Mouse (Mus musculus): ENCODE data around the gene Rae1. TPM values are rescaled to one million over a fixed set of nuclear protein-coding genes. Genes with fewer than 3 reads are reported as not detected.

The Rae1 gene
- polyA plus RNA-seq, 1 experiment from 2014 or later: 155 TPM

DNA sequence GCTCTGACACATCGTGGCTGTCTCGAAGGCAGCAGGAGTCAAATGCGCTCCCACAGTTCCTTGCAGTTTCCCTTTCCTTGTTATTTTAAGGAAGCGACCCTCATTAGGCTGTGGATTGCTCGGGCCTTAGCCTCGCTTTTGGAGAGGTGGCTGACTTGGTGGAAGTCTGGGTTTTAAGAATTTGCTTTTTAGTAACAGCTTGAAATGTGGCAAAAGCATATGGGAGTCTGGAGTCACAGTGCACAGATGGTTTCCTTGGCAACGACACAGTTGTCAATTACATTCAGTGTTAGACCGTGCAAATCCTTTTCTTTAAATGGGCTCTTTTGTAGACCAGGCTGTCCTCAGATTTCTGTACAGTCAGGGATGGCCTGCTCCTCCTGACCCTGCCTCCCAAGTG is 1.0 kb downstream of the Rae1 start:
- WGBS: 18% methylated on average over 8 of the region's 8 CpGs

DNA sequence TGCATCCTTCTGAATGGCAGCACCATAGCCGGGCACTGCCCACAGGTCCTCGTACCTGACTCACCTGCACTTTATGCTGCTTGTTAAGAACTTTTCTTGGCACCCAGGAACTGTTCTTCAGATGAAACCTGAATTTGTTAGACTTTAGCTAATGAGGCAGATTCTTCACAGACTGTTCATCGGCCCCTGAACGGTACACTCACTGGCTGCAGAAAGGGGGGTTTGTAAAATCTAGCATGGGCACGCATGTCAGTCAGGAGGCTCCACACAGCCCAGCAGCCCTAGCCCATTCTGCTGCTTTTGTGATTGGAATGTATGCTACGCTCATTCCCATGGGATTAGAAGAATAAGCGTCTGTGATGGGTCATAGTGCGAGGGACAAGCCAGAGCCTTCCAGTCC is 3.8 kb downstream of the Rae1 start:
- H3K9ac ChIP-seq (replicated peaks; ENCODE audit: low read length): no peak overlapping the region
- H3K4me2 ChIP-seq (ENCODE audit: low read depth, low read length): no peak overlapping the region
- no peaks in the 10 kb centered on the region for H3K9me3 ChIP-seq (replicated peaks; ENCODE audit: control insufficient read depth, low read length)
- H3K27ac ChIP-seq (replicated peaks; ENCODE audit: low read depth, low read length): no peak overlapping the region
- peaks cover 5% of the 10 kb centered on the region; the same call in 1 of the 2 replicates for H3K4me1 ChIP-seq (ENCODE audit: control insufficient read depth, insufficient read depth, low read length)
- H3K4me3 ChIP-seq (ENCODE audit: low read depth, low read length): no peak overlapping the region
- H3K27me3 ChIP-seq (ENCODE audit: control insufficient read depth, insufficient read depth, low read length): no peaks in the 10 kb centered on the region
- H3K36me3 ChIP-seq (replicated peaks; ENCODE audit: control insufficient read depth, insufficient read depth, low read depth, low read length): peaks cover 6% of the 10 kb centered on the region
- ATAC-seq (replicated peaks; ENCODE audit: insufficient number of reproducible peaks, low FRiP score, low TSS enrichment, low read depth) (no peak), DNase-seq (ENCODE audit: low spot score) (no peak)
- 92% methylated on average over 8 of the region's 8 CpGs for WGBS

More for the DNA sequence above, 1.0 kb downstream of the Rae1 start:
- DNase-seq (ENCODE audit: low spot score): no peak
- peak overlapping the region; percentile 90 for H3K9ac ChIP-seq (replicated peaks; ENCODE audit: low read length)
- H3K4me1 ChIP-seq (ENCODE audit: control insufficient read depth, insufficient read depth, low read length): peaks cover 5% of the 10 kb centered on the region; the same call in 1 of the 2 replicates
- no peaks in the 10 kb centered on the region for H3K27me3 ChIP-seq (ENCODE audit: control insufficient read depth, insufficient read depth, low read length)
- peak overlapping the region; percentile 78 for H3K4me2 ChIP-seq (ENCODE audit: low read depth, low read length)
- ATAC-seq (replicated peaks; ENCODE audit: insufficient number of reproducible peaks, low FRiP score, low TSS enrichment, low read depth): no peak
- peak overlapping the region; percentile 94 for H3K4me3 ChIP-seq (ENCODE audit: low read depth, low read length)
- H3K36me3 ChIP-seq (replicated peaks; ENCODE audit: control insufficient read depth, insufficient read depth, low read depth, low read length): peaks cover 6% of the 10 kb centered on the region
- no peak overlapping the region for H3K27ac ChIP-seq (replicated peaks; ENCODE audit: low read depth, low read length)
- no peaks in the 10 kb centered on the region for H3K9me3 ChIP-seq (replicated peaks; ENCODE audit: control insufficient read depth, low read length)

DNA sequence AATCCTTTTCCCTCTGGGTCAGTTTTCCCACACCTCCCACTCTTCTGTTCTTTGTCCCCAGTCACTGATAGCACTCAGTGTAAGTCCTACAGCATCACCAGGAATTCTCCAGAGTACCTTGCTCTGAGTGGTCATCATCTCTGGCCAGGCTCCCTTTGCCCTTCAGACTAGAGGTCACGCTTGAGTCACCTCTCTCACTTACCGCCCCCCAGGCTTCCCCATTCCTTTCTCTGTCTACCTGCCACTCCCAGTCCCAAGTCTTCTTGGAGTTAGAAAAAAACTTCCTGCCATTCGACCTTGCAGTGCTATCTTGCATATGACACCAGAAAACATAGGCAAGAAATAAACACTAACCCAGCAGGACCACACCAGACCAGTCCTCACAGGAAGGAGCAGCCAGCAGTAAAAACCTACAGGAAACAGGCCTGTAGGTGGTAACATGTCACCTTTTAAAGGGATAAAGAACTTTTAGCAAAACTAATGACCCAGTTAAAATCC is 10.4 kb downstream of the Rae1 start:
- 78% methylated on average over 3 of the region's 3 CpGs for WGBS

DNA sequence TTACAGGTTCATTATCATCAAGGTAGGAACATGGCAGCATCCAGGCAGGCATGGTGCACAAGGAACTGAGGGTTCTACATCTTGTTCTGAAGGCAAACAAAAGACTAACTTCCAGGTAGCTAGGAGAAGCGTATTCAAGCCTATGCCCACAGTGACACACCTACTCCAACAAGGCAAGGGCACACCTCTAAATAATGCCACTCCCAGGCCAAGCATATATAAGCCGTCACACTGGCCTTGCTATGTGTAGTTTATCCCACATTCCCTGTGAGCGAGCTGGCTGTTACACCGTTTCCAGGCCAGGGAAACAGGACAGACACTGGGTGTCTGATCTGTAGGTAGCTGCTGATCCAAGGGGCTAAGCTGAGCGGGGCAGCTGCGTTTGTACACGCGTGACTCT is 11.5 kb downstream of the Rae1 start:
- no peak for DNase-seq (ENCODE audit: low spot score)

More for the DNA sequence above, 10.4 kb downstream of the Rae1 start:
- H3K4me3 ChIP-seq (ENCODE audit: low read depth, low read length): no peak overlapping the region
- DNase-seq (ENCODE audit: low spot score): no peak
- no peak overlapping the region for H3K4me2 ChIP-seq (ENCODE audit: low read depth, low read length)
- H3K9me3 ChIP-seq (replicated peaks; ENCODE audit: control insufficient read depth, low read length): no peaks in the 10 kb centered on the region
- peaks cover 24% of the 10 kb centered on the region for H3K36me3 ChIP-seq (replicated peaks; ENCODE audit: control insufficient read depth, insufficient read depth, low read depth, low read length)
- H3K9ac ChIP-seq (replicated peaks; ENCODE audit: low read length): no peak overlapping the region
- H3K27me3 ChIP-seq (ENCODE audit: control insufficient read depth, insufficient read depth, low read length): no peaks in the 10 kb centered on the region
- no peaks in the 10 kb centered on the region for H3K4me1 ChIP-seq (ENCODE audit: control insufficient read depth, insufficient read depth, low read length)
- ATAC-seq (replicated peaks; ENCODE audit: insufficient number of reproducible peaks, low FRiP score, low TSS enrichment, low read depth): no peak
- no peak overlapping the region for H3K27ac ChIP-seq (replicated peaks; ENCODE audit: low read depth, low read length)

DNA sequence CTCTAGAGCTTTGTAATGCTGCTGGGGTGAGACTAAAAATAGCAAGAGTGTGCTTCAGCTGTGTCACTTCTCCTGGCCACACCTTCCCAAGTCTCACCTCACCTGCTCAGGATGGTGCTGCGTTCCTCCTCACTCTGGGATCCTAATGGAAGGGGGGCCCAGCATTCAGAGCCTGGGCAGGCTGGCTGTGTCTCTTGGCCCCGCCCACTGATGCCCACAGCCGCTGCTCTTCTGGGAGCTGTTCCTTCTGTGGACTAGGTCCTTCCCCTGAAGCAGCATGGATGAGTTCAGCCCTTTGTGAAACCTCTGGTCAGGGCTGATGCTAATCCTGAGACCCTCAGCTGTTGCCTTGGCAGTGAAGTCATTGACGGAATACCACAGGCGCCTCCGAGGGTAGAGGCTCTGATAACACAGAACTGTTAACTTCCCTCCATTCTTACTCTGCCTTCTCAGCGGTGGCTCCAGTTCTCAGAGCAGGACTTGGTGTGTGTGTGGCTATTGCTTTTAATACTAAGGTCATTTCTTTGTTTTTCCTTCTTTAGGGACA is 14.9 kb downstream of the Rae1 start:
- H3K4me3 ChIP-seq (ENCODE audit: low read depth, low read length): no peak overlapping the region
- H3K27ac ChIP-seq (replicated peaks; ENCODE audit: low read depth, low read length): no peak overlapping the region
- peaks cover 19% of the 10 kb centered on the region for H3K36me3 ChIP-seq (replicated peaks; ENCODE audit: control insufficient read depth, insufficient read depth, low read depth, low read length)
- DNase-seq (ENCODE audit: low spot score): no peak
- no peaks in the 10 kb centered on the region for H3K9me3 ChIP-seq (replicated peaks; ENCODE audit: control insufficient read depth, low read length)
- H3K27me3 ChIP-seq (ENCODE audit: control insufficient read depth, insufficient read depth, low read length): no peaks in the 10 kb centered on the region
- 77% methylated on average over 7 of the region's 7 CpGs for WGBS
- H3K9ac ChIP-seq (replicated peaks; ENCODE audit: low read length): no peak overlapping the region
- ATAC-seq (replicated peaks; ENCODE audit: insufficient number of reproducible peaks, low FRiP score, low TSS enrichment, low read depth): no peak
- H3K4me2 ChIP-seq (ENCODE audit: low read depth, low read length): no peak overlapping the region
- peaks cover 4% of the 10 kb centered on the region for H3K4me1 ChIP-seq (ENCODE audit: control insufficient read depth, insufficient read depth, low read length)

More for the DNA sequence above, 11.5 kb downstream of the Rae1 start:
- Histone ChIP-seq H3K4me2 (ENCODE audit: low read depth, low read length) (no peak overlapping the region), H3K36me3 (replicated peaks; ENCODE audit: control insufficient read depth, insufficient read depth, low read depth, low read length) (peaks cover 24% of the 10 kb centered on the region), H3K9ac (replicated peaks; ENCODE audit: low read length) (no peak overlapping the region), H3K4me3 (ENCODE audit: low read depth, low read length) (no peak overlapping the region), H3K27ac (replicated peaks; ENCODE audit: low read depth, low read length) (no peak overlapping the region), H3K27me3 (ENCODE audit: control insufficient read depth, insufficient read depth, low read length) (no peaks in the 10 kb centered on the region), H3K4me1 (ENCODE audit: control insufficient read depth, insufficient read depth, low read length) (no peaks in the 10 kb centered on the region), H3K9me3 (replicated peaks; ENCODE audit: control insufficient read depth, low read length) (no peaks in the 10 kb centered on the region)
- 95% methylated on average over 8 of the region's 8 CpGs for WGBS
- no peak for ATAC-seq (replicated peaks; ENCODE audit: insufficient number of reproducible peaks, low FRiP score, low TSS enrichment, low read depth)

DNA sequence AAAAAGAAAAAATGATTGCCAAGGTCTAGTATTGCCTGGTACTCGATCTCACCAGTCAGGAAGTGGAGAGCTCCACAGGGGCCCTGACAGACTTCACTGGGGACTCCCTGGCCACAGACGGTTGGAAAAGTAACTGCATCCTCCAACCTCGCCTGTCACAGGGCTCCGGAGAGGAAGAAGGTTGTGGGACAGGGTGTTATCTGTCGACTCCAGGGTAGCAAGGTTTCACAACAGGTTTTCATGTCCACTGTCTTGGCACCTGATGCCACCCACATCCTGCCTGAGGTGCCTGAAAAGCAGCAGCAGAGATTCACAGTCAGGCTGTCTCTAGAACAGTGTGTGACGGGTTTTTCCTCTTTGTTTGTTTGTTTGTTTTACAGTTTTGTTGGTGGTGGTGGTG is 18.0 kb downstream of the Rae1 start:
- Histone ChIP-seq H3K27ac (replicated peaks; ENCODE audit: low read depth, low read length) (no peak overlapping the region), H3K9ac (replicated peaks; ENCODE audit: low read length) (no peak overlapping the region), H3K4me3 (ENCODE audit: low read depth, low read length) (no peak overlapping the region), H3K4me1 (ENCODE audit: control insufficient read depth, insufficient read depth, low read length) (peaks cover 4% of the 10 kb centered on the region), H3K27me3 (ENCODE audit: control insufficient read depth, insufficient read depth, low read length) (peaks cover 8% of the 10 kb centered on the region), H3K4me2 (ENCODE audit: low read depth, low read length) (no peak overlapping the region), H3K36me3 (replicated peaks; ENCODE audit: control insufficient read depth, insufficient read depth, low read depth, low read length) (peaks cover 5% of the 10 kb centered on the region; the same call in 1 of the 2 replicates), H3K9me3 (replicated peaks; ENCODE audit: control insufficient read depth, low read length) (no peaks in the 10 kb centered on the region)
- ATAC-seq (replicated peaks; ENCODE audit: insufficient number of reproducible peaks, low FRiP score, low TSS enrichment, low read depth) (no peak), DNase-seq (ENCODE audit: low spot score) (no peak)
- 44% methylated on average over 6 of the region's 6 CpGs for WGBS

DNA sequence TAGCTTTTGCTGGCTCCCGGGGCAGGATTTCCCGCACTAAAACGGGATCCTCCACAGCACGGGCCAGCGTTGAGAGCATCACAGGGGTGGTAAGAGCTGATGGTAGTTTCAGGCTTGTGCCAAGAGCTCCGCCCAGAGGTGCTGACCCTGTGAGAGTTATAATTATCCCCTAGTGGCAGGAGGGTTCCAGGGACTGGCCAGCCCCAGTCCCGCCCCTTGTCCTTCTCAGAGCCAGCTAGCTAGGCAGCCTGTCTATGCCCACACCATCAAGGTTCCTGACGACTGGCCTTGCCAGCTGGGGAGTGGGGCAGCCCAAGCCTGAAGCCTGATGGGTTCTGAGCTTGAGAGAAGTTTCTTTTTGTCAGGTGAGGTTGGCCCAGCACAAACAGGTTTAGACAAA is 18.7 kb downstream of the Rae1 start:
- DNase-seq (ENCODE audit: low spot score) (peak; percentile 28), ATAC-seq (replicated peaks; ENCODE audit: insufficient number of reproducible peaks, low FRiP score, low TSS enrichment, low read depth) (no peak)
- Histone ChIP-seq H3K4me1 (ENCODE audit: control insufficient read depth, insufficient read depth, low read length) (peaks cover 7% of the 10 kb centered on the region), H3K27me3 (ENCODE audit: control insufficient read depth, insufficient read depth, low read length) (peaks cover 8% of the 10 kb centered on the region), H3K4me2 (ENCODE audit: low read depth, low read length) (no peak overlapping the region), H3K9ac (replicated peaks; ENCODE audit: low read length) (no peak overlapping the region), H3K4me3 (ENCODE audit: low read depth, low read length) (no peak overlapping the region), H3K9me3 (replicated peaks; ENCODE audit: control insufficient read depth, low read length) (no peaks in the 10 kb centered on the region), H3K27ac (replicated peaks; ENCODE audit: low read depth, low read length) (no peak overlapping the region), H3K36me3 (replicated peaks; ENCODE audit: control insufficient read depth, insufficient read depth, low read depth, low read length) (peaks cover 5% of the 10 kb centered on the region; the same call in 1 of the 2 replicates)
- whole genome bisulfite sequencing: 23% methylated on average over 8 of the region's 8 CpGs

DNA sequence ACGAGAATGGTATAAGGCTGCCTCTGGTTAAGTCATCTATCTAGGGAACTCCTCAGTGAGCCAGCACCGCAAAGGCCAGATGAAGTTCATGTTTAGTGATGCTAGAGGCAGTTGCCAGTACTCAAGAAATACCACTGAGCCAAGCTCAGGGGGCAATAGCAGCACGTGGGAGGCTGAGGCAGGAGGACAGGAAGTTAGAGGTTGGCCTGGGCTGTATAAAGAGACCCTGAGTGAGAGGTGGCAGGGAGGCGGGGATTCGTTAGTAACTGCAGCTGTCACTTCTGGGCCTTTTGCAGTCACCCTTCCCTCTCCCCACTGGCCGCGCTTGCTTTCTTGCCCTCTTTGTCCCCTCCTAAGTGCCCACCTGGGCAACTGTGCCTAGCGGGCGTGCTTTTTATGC is 19.4 kb downstream of the Rae1 start:
- H3K4me1 ChIP-seq (ENCODE audit: control insufficient read depth, insufficient read depth, low read length): peaks cover 7% of the 10 kb centered on the region
- DNase-seq (ENCODE audit: low spot score): no peak
- no peak overlapping the region for H3K27ac ChIP-seq (replicated peaks; ENCODE audit: low read depth, low read length)
- H3K36me3 ChIP-seq (replicated peaks; ENCODE audit: control insufficient read depth, insufficient read depth, low read depth, low read length): peaks cover 5% of the 10 kb centered on the region; the same call in 1 of the 2 replicates
- ATAC-seq (replicated peaks; ENCODE audit: insufficient number of reproducible peaks, low FRiP score, low TSS enrichment, low read depth): no peak
- H3K4me3 ChIP-seq (ENCODE audit: low read depth, low read length): peak overlapping the region; percentile 27
- H3K4me2 ChIP-seq (ENCODE audit: low read depth, low read length): peak overlapping the region; percentile 71
- H3K9me3 ChIP-seq (replicated peaks; ENCODE audit: control insufficient read depth, low read length): no peaks in the 10 kb centered on the region
- H3K27me3 ChIP-seq (ENCODE audit: control insufficient read depth, insufficient read depth, low read length): peaks cover 8% of the 10 kb centered on the region
- H3K9ac ChIP-seq (replicated peaks; ENCODE audit: low read length): peak overlapping the region; percentile 54
- 14% methylated on average over 9 of the region's 9 CpGs for WGBS
